Mouse (Mus musculus) CH12.LX (cell line): Measurements from ENCODE around the gene Pfn1.

Source experiments
- CTCF ChIP-seq, 2 experiments: IDR thresholded peaks in 1 of 2; conservative IDR thresholded peaks in 1 of 2; 2 replicates each; pipeline ENCODE4 v1.5.1; 2011 to 2012; ENCODE audit warnings: low read depth in 2 of 2, low read length in 2 of 2, improper control_type of control experiment in 1 of 2, inconsistent platforms in 1 of 2, mild to moderate bottlenecking in 1 of 2, moderate library complexity in 1 of 2
- IRF4 ChIP-seq: IDR thresholded peaks from 2 replicates; pipeline ENCODE4 v1.6.1; 2014; ENCODE audit warnings: low read depth, mild to moderate bottlenecking, inconsistent platforms, low read length, improper control_type of control experiment
- POLR2A ChIP-seq: IDR thresholded peaks from 2 replicates; pipeline ENCODE4 v1.6.1; 2011; ENCODE audit warnings: low read depth, mild to moderate bottlenecking, improper control_type of control experiment, low read length
- USF2 ChIP-seq: conservative IDR thresholded peaks from 2 replicates; pipeline ENCODE4 v1.6.1; 2011; ENCODE audit warnings: low read depth, low read length, improper control_type of control experiment
- ZNF384 ChIP-seq: IDR thresholded peaks from 2 replicates; pipeline ENCODE4 v1.6.1; 2012; ENCODE audit warnings: low read depth, low read length, improper control_type of control experiment, inconsistent platforms

GRCm38 (mm10) chr11:70666687-70667086, 12.2 kb upstream of the Pfn1 start:
- no peak for TF ChIP-seq ZNF384
- TF ChIP-seq IRF4 = no peak
- no peak for TF ChIP-seq CTCF (conservative IDR thresholded peaks at IDR 0.05 in 1 of 2, IDR thresholded peaks at IDR 0.05 in 1 of 2; ENCODE audit: low read depth in 2 of 2, low read length in 2 of 2)
- no peak for TF ChIP-seq POLR2A
- TF ChIP-seq USF2 = no peak
